Mouse (Mus musculus) hindbrain, embryonic 13.5 days (tissue): ENCODE results near the gene BC029722. TPM values are rescaled to one million over a fixed set of nuclear protein-coding genes. Genes with fewer than 3 reads are reported as not detected.

Source experiments
- ATAC-seq: fragments of 200-750 bp; cut with Nextera tagmentation; 2 replicates; pipeline ENCODE4 v1.8.0; 2017; ENCODE audit warnings: moderate TSS enrichment; ENCODE audit not compliant: low FRiP score
- H3K27ac ChIP-seq: fragments of 300-500 bp; sonication (generic); 2 replicates; pipeline ENCODE4 v1.5.1; 2015; ENCODE audit warnings: inconsistent platforms, mild to moderate bottlenecking, moderate library complexity
- H3K27me3 ChIP-seq: fragments of 300-500 bp; sonication (generic); 2 replicates; pipeline ENCODE4 v1.6.1; 2015; ENCODE audit warnings: mild to moderate bottlenecking, inconsistent platforms
- H3K36me3 ChIP-seq: fragments of 300-500 bp; sonication (generic); 2 replicates; pipeline ENCODE4 v1.6.1; 2015; ENCODE audit warnings: mild to moderate bottlenecking, inconsistent platforms
- H3K4me1 ChIP-seq: fragments of 300-500 bp; sonication (generic); replicated peaks from 2 replicates; pipeline ENCODE4 v1.6.1; 2015; ENCODE audit warnings: inconsistent platforms
- H3K4me2 ChIP-seq: fragments of 300-500 bp; sonication (generic); 2 replicates; pipeline ENCODE4 v1.6.1; 2015; ENCODE audit warnings: inconsistent platforms, mild to moderate bottlenecking, moderate library complexity
- H3K4me3 ChIP-seq: fragments of 300-500 bp; sonication (generic); 2 replicates; pipeline ENCODE4 v1.5.1; 2015; ENCODE audit warnings: mild to moderate bottlenecking, inconsistent platforms
- H3K9ac ChIP-seq: fragments of 300-500 bp; sonication (generic); 2 replicates; pipeline ENCODE4 v1.6.1; 2015; ENCODE audit warnings: mild to moderate bottlenecking, inconsistent platforms
- H3K9me3 ChIP-seq: fragments of 300-500 bp; sonication (generic); 2 replicates; pipeline ENCODE4 v1.6.1; 2016; ENCODE audit warnings: inconsistent platforms
- WGBS: fragments of 180-500 bp; shearing (Covaris S2); methylation state at CpG from one replicate; pipeline ENCODE4 v1.1.7; 2015; 5-methylcytosine and 5-hydroxymethylcytosine counted together
- polyA plus RNA-seq: library from polyadenylated mRNA; unstranded; fragments of >200 nt; fragmentation: Nextera tagmentation; extraction: Ambion mirVana; gene quantifications from 2 replicates; pipeline ENCODE4 v1.2.1, GENCODE M21; 2015

BC029722 gene
- polyA plus RNA-seq, 1 experiment from 2014 or later: 28.5 TPM

DNA sequence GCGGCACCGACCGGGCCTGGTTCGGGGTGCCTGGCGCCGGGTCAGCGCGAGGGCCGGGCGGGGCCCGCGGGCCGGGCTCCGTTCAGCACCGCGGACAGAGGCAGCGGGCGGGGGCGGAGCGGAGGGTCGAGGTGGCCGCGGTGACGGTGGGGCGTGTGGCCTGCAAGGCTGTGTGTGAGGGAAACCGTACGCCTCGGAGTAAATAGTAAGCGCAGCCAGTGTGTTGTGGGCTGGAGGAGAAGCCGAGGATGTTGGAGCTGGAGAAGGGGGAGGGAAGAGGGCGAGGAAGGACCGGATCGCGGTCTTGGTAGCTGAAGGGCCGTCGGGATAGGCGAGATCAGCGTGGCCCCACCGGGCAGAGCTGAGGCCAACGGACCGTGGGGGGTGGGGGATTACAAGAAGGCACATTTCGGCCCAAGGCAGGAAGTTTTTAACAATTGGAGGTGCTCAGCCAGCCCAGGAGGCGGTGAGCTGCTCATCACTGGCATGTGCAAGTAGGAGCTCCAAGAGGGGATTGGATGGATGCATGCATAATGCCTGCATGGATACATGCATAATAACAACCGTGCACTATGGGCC, 43.5 kb downstream of the BC029722 start:
- Histone ChIP-seq H3K36me3 (no peaks in the 10 kb centered on the region), H3K4me1 (peaks cover 48% of the 10 kb centered on the region), H3K4me3 (peak overlapping the region; percentile 83), H3K4me2 (peak overlapping the region; percentile 63), H3K27ac (peak overlapping the region; percentile 93), H3K9ac (peak overlapping the region; percentile 95), H3K27me3 (peaks cover 28% of the 10 kb centered on the region), H3K9me3 (no peaks in the 10 kb centered on the region)
- WGBS: 3% methylated on average over 42 of the region's 44 CpGs
- ATAC-seq: peak; percentile 80

GRCm38 (mm10) chr2:155774927-155775684, 44.1 kb downstream of the BC029722 start, which contains the start of gene Mmp24:
Gene Mmp24 (plus strand): TSS chr2:155775342.
- Histone ChIP-seq H3K4me1 (peaks cover 48% of the 10 kb centered on the region), H3K4me3 (peak within 1 kb of the TSS; percentile 83), H3K27me3 (peaks cover 28% of the 10 kb centered on the region), H3K9ac (peak within 1 kb of the TSS; percentile 95), H3K27ac (peak within 1 kb of the TSS; percentile 93), H3K9me3 (no peaks in the 10 kb centered on the region), H3K4me2 (peak within 1 kb of the TSS; percentile 72), H3K36me3 (no peaks in the 10 kb centered on the region)
- ATAC-seq: no peak
- WGBS: 2% methylated on average over 33 of the region's 100 CpGs

DNA sequence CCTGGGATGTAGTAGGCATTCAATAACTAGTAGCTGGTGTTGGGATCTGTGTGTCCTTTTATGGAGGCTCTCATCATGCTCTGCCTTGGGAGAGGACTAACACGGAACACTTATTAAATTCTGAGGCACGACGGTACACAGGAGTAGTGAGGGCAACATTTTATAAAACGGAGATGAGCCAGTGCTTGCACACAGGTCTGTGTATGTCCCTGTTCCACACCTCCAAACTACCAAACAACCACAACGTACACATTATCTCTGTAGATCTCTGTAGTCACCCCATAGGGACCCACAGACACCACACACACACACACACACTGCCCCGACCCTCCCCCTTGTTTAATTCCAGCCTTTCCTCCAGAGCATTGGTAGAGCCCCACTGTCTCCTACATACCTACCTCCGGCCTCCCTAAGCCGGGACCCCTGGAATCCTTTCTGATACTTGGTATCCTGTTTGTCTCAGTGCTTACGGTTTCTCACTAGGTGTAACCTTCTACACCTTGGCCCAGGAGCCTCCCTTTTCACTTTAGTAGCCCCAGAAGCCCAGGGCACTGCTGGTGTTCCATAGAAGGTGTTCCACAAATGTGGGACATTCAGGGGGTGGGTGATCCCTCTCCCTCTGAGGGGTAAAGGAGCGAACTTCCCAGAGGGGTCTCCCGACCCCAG, 44.8 kb downstream of the BC029722 start:
- H3K4me3 ChIP-seq: peak overlapping the region; percentile 83
- H3K9ac ChIP-seq: peak overlapping the region; percentile 76
- ATAC-seq: no peak
- peaks cover 28% of the 10 kb centered on the region for H3K27me3 ChIP-seq
- peaks cover 44% of the 10 kb centered on the region for H3K4me1 ChIP-seq
- no peak overlapping the region; the same call in 1 of the 2 replicates for H3K27ac ChIP-seq
- no peaks in the 10 kb centered on the region for H3K36me3 ChIP-seq
- 61% methylated on average over 11 of the region's 11 CpGs for WGBS
- H3K9me3 ChIP-seq: no peaks in the 10 kb centered on the region
- peak overlapping the region; percentile 72 for H3K4me2 ChIP-seq

- 60% methylated on average over 4 of the region's 4 CpGs for WGBS
- peaks cover 28% of the 10 kb centered on the region for H3K27me3 ChIP-seq
Measured at GRCm38 (mm10) chr2:155773664-155774063, 45.6 kb downstream of the BC029722 start.

More at GRCm38 (mm10) chr2:155773664-155774063, 45.6 kb downstream of the BC029722 start:
- Histone ChIP-seq H3K4me2 (no peak overlapping the region), H3K36me3 (no peaks in the 10 kb centered on the region), H3K4me3 (no peak overlapping the region), H3K4me1 (peaks cover 36% of the 10 kb centered on the region), H3K9ac (no peak overlapping the region), H3K9me3 (no peaks in the 10 kb centered on the region), H3K27ac (no peak overlapping the region)
- ATAC-seq: no peak

Other genes starting within 250 kb of the BC029722 start
- gene Gss, start 226.6 kb downstream of the BC029722 start, polyA plus RNA-seq: 14.8 and 16.4 TPM in 2 replicates
- 0.82 and 0.88 TPM in 2 replicates for gene Myh7b, start 208.2 kb downstream of the BC029722 start, polyA plus RNA-seq
- gene Trpc4ap, start 127.0 kb downstream of the BC029722 start, polyA plus RNA-seq: 166 and 170 TPM in 2 replicates
- gene Edem2, start 90.0 kb downstream of the BC029722 start, polyA plus RNA-seq: 45.3 and 46.4 TPM in 2 replicates
- not detected in 2 replicates for gene Gm17581, start 83.6 kb downstream of the BC029722 start, polyA plus RNA-seq
- gene Procr, start 68.3 kb downstream of the BC029722 start, polyA plus RNA-seq: 2.8 and 4.1 TPM in 2 replicates
- 11.3 and 11.9 TPM in 2 replicates for gene Mmp24, start 44.1 kb downstream of the BC029722 start, polyA plus RNA-seq
- gene Eif6, start 7.5 kb upstream of the BC029722 start, polyA plus RNA-seq: 148 and 152 TPM in 2 replicates
- gene Fam83c, start 15.4 kb upstream of the BC029722 start, polyA plus RNA-seq: 0.60 and 0.63 TPM in 2 replicates
- gene Uqcc1, start 110.9 kb upstream of the BC029722 start, polyA plus RNA-seq: 57.6 and 59.6 TPM in 2 replicates
- 0.16 TPM in 1 of 2 replicates, not detected in the other for gene Gm15557, start 121.3 kb upstream of the BC029722 start, polyA plus RNA-seq
- 2.0 and 3.6 TPM in 2 replicates for gene Gdf5, start 125.9 kb upstream of the BC029722 start, polyA plus RNA-seq
- gene Cep250, start 137.0 kb upstream of the BC029722 start, polyA plus RNA-seq: 18.1 and 18.7 TPM in 2 replicates
- gene 6430550D23Rik, start 188.6 kb upstream of the BC029722 start, polyA plus RNA-seq: 1.8 and 2.4 TPM in 2 replicates
- gene Ergic3, start 188.6 kb upstream of the BC029722 start, polyA plus RNA-seq: 371 and 377 TPM in 2 replicates
- gene Fer1l4, start 233.5 kb upstream of the BC029722 start, polyA plus RNA-seq: not detected in 2 replicates
- gene Spag4, start 245.7 kb upstream of the BC029722 start, polyA plus RNA-seq: 5.1 and 5.8 TPM in 2 replicates